Mouse (Mus musculus): ENCODE results near the gene Lhfpl5. TPM values are rescaled to one million over a fixed set of nuclear protein-coding genes. Genes with fewer than 3 reads are reported as not detected.
"Not testable (repeated sequence)": the region's sequence is repeated elsewhere in the genome, so short reads cannot be mapped to it uniquely, and the experiment has no call there.

Gene Lhfpl5
- total and polyA plus RNA-seq, 3 experiments, result not detected

- DNase-seq (ENCODE audit: low spot score) (no peak), ATAC-seq (ENCODE audit: extremely low read depth, insufficient number of reproducible peaks, low FRiP score, poor library complexity, severe bottlenecking) (no peak)
- H3K4me3 ChIP-seq (ENCODE audit: low read depth, low read length), result peak within 1 kb of the TSS; percentile 3; the same call in 1 of the 2 replicates
- no peaks in the 10 kb centered on the region for H3K9me3 ChIP-seq (replicated peaks)
- H3K27me3 ChIP-seq (ENCODE audit: insufficient read depth, low read length), result peaks cover 27% of the 10 kb centered on the region
- no peaks in the 10 kb centered on the region for H3K36me3 ChIP-seq (replicated peaks)
- TF ChIP-seq TAL1 (conservative IDR thresholded peaks at IDR 0.05; ENCODE audit: low read depth, low read length), result no peak
- no peak for TF ChIP-seq GATA2 (IDR thresholded peaks at IDR 0.05; ENCODE audit: borderline replicate concordance, low read depth, low read length)
- no peak for TF ChIP-seq CTCF (IDR thresholded peaks at IDR 0.05; ENCODE audit: low read depth, low read length)
- TF ChIP-seq POLR2AphosphoS5 (IDR thresholded peaks at IDR 0.05; ENCODE audit: insufficient replicate concordance, low read depth, low read length), result no peak
- TF ChIP-seq GATA1 (IDR thresholded peaks at IDR 0.05; ENCODE audit: borderline replicate concordance, low read length), result no peak
- H3K4me1 ChIP-seq (ENCODE audit: insufficient read depth, low read depth, low read length), result peaks cover 3% of the 10 kb centered on the region; the same call in 1 of the 2 replicates
Measured at GRCm38 (mm10) chr17:28549111-28549510, 26.3 kb upstream of the Lhfpl5 start, which contains the start of gene Clpsl2. Gene Clpsl2 (plus strand): TSS chr17:28549411.

- Histone ChIP-seq H3K9me3 (replicated peaks) (no peaks in the 10 kb centered on the region), H3K4me3 (ENCODE audit: low read depth, low read length) (no peak overlapping the region), H3K36me3 (replicated peaks) (no peaks in the 10 kb centered on the region), H3K4me1 (ENCODE audit: insufficient read depth, low read depth, low read length) (peaks cover 6% of the 10 kb centered on the region; the same call in 1 of the 2 replicates), H3K27me3 (ENCODE audit: insufficient read depth, low read length) (peaks cover 29% of the 10 kb centered on the region)
- DNase-seq (ENCODE audit: low spot score) (peak; percentile 46), ATAC-seq (ENCODE audit: extremely low read depth, insufficient number of reproducible peaks, low FRiP score, poor library complexity, severe bottlenecking) (no peak)
- TF ChIP-seq TAL1 (conservative IDR thresholded peaks at IDR 0.05; ENCODE audit: low read depth, low read length), result no peak
- peak; percentile 53; the same call in 1 of the 2 replicates for TF ChIP-seq CTCF (IDR thresholded peaks at IDR 0.05; ENCODE audit: low read depth, low read length)
- no peak for TF ChIP-seq GATA1 (IDR thresholded peaks at IDR 0.05; ENCODE audit: borderline replicate concordance, low read length)
- no peak for TF ChIP-seq GATA2 (IDR thresholded peaks at IDR 0.05; ENCODE audit: borderline replicate concordance, low read depth, low read length)
Measured at GRCm38 (mm10) chr17:28553040-28553793, 22.2 kb upstream of the Lhfpl5 start.

DNA sequence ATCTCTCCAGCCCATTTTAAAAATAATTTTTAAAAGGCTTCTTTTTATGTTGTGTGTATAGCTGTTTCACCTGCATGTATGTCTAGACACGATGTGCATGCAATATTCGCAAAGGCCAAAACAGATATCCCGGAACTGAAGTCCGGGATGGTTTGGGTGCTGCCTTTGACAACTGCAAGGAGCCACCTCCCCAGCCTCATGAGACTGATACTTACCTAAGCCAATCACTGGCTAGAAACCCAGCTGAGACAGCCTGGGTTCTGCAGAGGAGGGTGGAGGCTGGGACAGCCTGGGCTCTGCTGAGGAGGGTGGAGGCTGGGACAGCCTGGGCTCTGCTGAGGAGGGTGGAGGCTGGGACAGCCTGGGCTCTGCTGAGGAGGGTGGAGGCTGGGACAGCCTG is 21.4 kb upstream of the Lhfpl5 start:
- not testable (repeated sequence) for DNase-seq (ENCODE audit: low spot score); H3K36me3 ChIP-seq (replicated peaks); H3K4me1 ChIP-seq (ENCODE audit: insufficient read depth, low read depth, low read length); ATAC-seq (ENCODE audit: extremely low read depth, insufficient number of reproducible peaks, low FRiP score, poor library complexity, severe bottlenecking); H3K9me3 ChIP-seq (replicated peaks); H3K4me3 ChIP-seq (ENCODE audit: low read depth, low read length)
- peaks cover 26% of the 10 kb centered on the region for H3K27me3 ChIP-seq (ENCODE audit: insufficient read depth, low read length)

DNA sequence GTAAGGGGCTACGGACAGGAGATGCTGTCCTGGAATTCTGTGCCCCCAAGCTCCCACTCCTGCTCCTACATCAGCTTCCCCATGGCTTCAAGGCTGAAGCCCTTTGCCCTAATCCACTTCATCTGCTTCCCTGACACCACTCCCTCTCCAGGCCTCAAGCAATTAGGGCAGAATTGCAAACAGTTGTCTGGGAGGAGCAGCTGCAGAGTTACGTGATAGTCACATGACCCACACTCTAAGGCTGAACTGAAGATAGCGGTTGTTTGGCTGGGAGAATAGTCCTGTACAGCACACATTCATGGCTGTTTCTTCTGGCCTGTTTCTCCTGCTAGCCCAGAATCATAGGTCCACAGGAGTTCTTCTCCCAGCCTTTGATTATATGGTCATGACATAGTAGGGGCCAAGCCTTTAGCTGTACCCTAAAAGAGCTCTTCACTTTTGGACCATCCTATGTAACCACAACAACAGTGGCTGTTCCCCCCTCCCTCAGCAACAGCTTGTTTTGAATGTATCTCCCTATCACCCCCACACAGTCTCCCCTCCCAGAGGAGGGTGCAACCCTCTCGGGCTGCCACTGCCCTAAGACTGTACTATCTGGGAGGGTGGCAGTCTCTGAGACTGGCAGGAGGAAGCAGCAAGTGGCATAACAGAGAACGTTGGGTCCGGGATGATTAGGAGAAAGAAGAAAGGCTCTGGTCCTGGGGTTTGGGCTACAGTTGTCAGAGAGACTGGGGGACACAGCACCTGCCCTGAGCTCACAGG is 18.6 kb upstream of the Lhfpl5 start:
- Histone ChIP-seq H3K9me3 (replicated peaks) (no peaks in the 10 kb centered on the region), H3K4me3 (ENCODE audit: low read depth, low read length) (no peak overlapping the region), H3K36me3 (replicated peaks) (no peaks in the 10 kb centered on the region), H3K27me3 (ENCODE audit: insufficient read depth, low read length) (peaks cover 22% of the 10 kb centered on the region), H3K4me1 (ENCODE audit: insufficient read depth, low read depth, low read length) (peaks cover 6% of the 10 kb centered on the region; the same call in 1 of the 2 replicates)
- DNase-seq (ENCODE audit: low spot score), result no peak
- TF ChIP-seq TAL1 (conservative IDR thresholded peaks at IDR 0.05; ENCODE audit: low read depth, low read length) (no peak), CTCF (IDR thresholded peaks at IDR 0.05; ENCODE audit: low read depth, low read length) (no peak), POLR2AphosphoS5 (IDR thresholded peaks at IDR 0.05; ENCODE audit: insufficient replicate concordance, low read depth, low read length) (no peak), GATA2 (IDR thresholded peaks at IDR 0.05; ENCODE audit: borderline replicate concordance, low read depth, low read length) (no peak)
- ATAC-seq (ENCODE audit: extremely low read depth, insufficient number of reproducible peaks, low FRiP score, poor library complexity, severe bottlenecking), result peak; percentile 49

- H3K9me3 ChIP-seq (replicated peaks), result no peaks in the 10 kb centered on the region
- H3K36me3 ChIP-seq (replicated peaks), result no peaks in the 10 kb centered on the region
- no peak for DNase-seq (ENCODE audit: low spot score)
- H3K4me3 ChIP-seq (ENCODE audit: low read depth, low read length), result no peak overlapping the region
- peaks cover 22% of the 10 kb centered on the region for H3K27me3 ChIP-seq (ENCODE audit: insufficient read depth, low read length)
- H3K4me1 ChIP-seq (ENCODE audit: insufficient read depth, low read depth, low read length), result peaks cover 6% of the 10 kb centered on the region; the same call in 1 of the 2 replicates
- no peak for TF ChIP-seq GATA1 (IDR thresholded peaks at IDR 0.05; ENCODE audit: borderline replicate concordance, low read length)
- no peak for TF ChIP-seq CTCF (IDR thresholded peaks at IDR 0.05; ENCODE audit: low read depth, low read length)
- TF ChIP-seq GATA2 (IDR thresholded peaks at IDR 0.05; ENCODE audit: borderline replicate concordance, low read depth, low read length), result no peak
- no peak for TF ChIP-seq TAL1 (conservative IDR thresholded peaks at IDR 0.05; ENCODE audit: low read depth, low read length)
- TF ChIP-seq POLR2AphosphoS5 (IDR thresholded peaks at IDR 0.05; ENCODE audit: insufficient replicate concordance, low read depth, low read length), result no peak
- no peak for ATAC-seq (ENCODE audit: extremely low read depth, insufficient number of reproducible peaks, low FRiP score, poor library complexity, severe bottlenecking)
Measured at GRCm38 (mm10) chr17:28557772-28558171, 17.7 kb upstream of the Lhfpl5 start.

- TF ChIP-seq TAL1 (conservative IDR thresholded peaks at IDR 0.05; ENCODE audit: low read depth, low read length) (no peak), CTCF (IDR thresholded peaks at IDR 0.05; ENCODE audit: low read depth, low read length) (no peak), GATA2 (IDR thresholded peaks at IDR 0.05; ENCODE audit: borderline replicate concordance, low read depth, low read length) (no peak), POLR2AphosphoS5 (IDR thresholded peaks at IDR 0.05; ENCODE audit: insufficient replicate concordance, low read depth, low read length) (no peak), GATA1 (IDR thresholded peaks at IDR 0.05; ENCODE audit: borderline replicate concordance, low read length) (no peak)
- peaks cover 22% of the 10 kb centered on the region for H3K27me3 ChIP-seq (ENCODE audit: insufficient read depth, low read length)
- no peak within 1 kb of the TSS for H3K4me3 ChIP-seq (ENCODE audit: low read depth, low read length)
- DNase-seq (ENCODE audit: low spot score), result no peak
- H3K4me1 ChIP-seq (ENCODE audit: insufficient read depth, low read depth, low read length), result peaks cover 6% of the 10 kb centered on the region; the same call in 1 of the 2 replicates
- H3K9me3 ChIP-seq (replicated peaks), result no peaks in the 10 kb centered on the region
- H3K36me3 ChIP-seq (replicated peaks), result no peaks in the 10 kb centered on the region
- ATAC-seq (ENCODE audit: extremely low read depth, insufficient number of reproducible peaks, low FRiP score, poor library complexity, severe bottlenecking), result no peak
Measured at GRCm38 (mm10) chr17:28560598-28560997, 14.8 kb upstream of the Lhfpl5 start, which contains the start of gene Clps. Gene Clps (minus strand): TSS chr17:28560766.

Measured in G1E (cell line).